In genomic region chr16:43535912-43536311, GRCm38 (mm10) we compare ENCODE assay signal across 19 mouse cellular contexts.
DNase-seq lines count a peak whose midpoint lies in the region; TF ChIP-seq lines count a peak whose summit lies in the region.
"Had no signal": no experiment of that assay in that cellular context is flagged by ENCODE, and none has a peak within 500 bp of the region (broad histone marks: within the 10 kb centered on the region; RNA-seq: fewer than 3 reads in every experiment).

No protein-coding gene starts in this region.

- H3K36me3 ChIP-seq in liver, adult 2 months (ENCODE audit: control insufficient read depth, insufficient read depth, low read length), result no peaks in the 10 kb centered on the region
- no peaks in the 10 kb centered on the region for H3K36me3 ChIP-seq in kidney, adult 2 months (ENCODE audit: control insufficient read depth, insufficient read depth, low read length)
- H3K36me3 ChIP-seq: embryonic facial prominence, embryonic 10.5 days; embryonic facial prominence, embryonic 12.5 days; forebrain, embryonic 15.5 days had no signal

- H3K27ac ChIP-seq in gastrocnemius, adult 2 months, result peak overlapping the region; percentile 40; the same call in 1 of the 2 replicates
- H3K27ac ChIP-seq in liver, adult 2 months (replicated peaks; ENCODE audit: insufficient read depth, low read depth, low read length), result no peak overlapping the region
- peak overlapping the region; percentile 48 for H3K27ac ChIP-seq in brown adipose tissue, adult 24 weeks (replicated peaks; ENCODE audit: low read depth, low read length)
- H3K27ac ChIP-seq in kidney, adult 2 months (ENCODE audit: insufficient read depth, low read depth, low read length), result no peak overlapping the region
- H3K27ac ChIP-seq: embryonic facial prominence, embryonic 10.5 days; embryonic facial prominence, embryonic 12.5 days; forebrain, embryonic 13.5 days; forebrain, embryonic 15.5 days had no signal

- 30% methylated on average over 1 of the region's 1 CpGs for WGBS in liver, adult 2 months
- 46% methylated on average over 1 of the region's 1 CpGs for WGBS in kidney, adult 2 months

- H3K4me1 ChIP-seq in liver, adult 2 months (ENCODE audit: control insufficient read depth, insufficient read depth, low read length), result peaks cover 43% of the 10 kb centered on the region
- H3K4me1 ChIP-seq in brown adipose tissue, adult 24 weeks (ENCODE audit: control insufficient read depth, insufficient read depth, insufficient read length, low read length), result peaks cover 26% of the 10 kb centered on the region
- H3K4me1 ChIP-seq in kidney, adult 2 months (ENCODE audit: control insufficient read depth, insufficient read depth, low read length), result peaks cover 4% of the 10 kb centered on the region; the same call in 1 of the 2 replicates
- H3K4me1 ChIP-seq: embryonic facial prominence, embryonic 10.5 days; embryonic facial prominence, embryonic 12.5 days had no signal

- intact Hi-C loops in gastrocnemius, adult 2 months (cut with DNase I), result loop anchor here (5.0 kb wide), 1 partner anchor 41 kb away; no protein-coding TSS in a partner anchor

- peaks cover 25% of the 10 kb centered on the region for H3K79me2 ChIP-seq in liver, adult 2 months (ENCODE audit: control insufficient read depth, insufficient read depth, low read length)

- no peak overlapping the region for H3K4me3 ChIP-seq in gastrocnemius, adult 2 months
- H3K4me3 ChIP-seq in liver, adult 2 months (ENCODE audit: insufficient read depth, low read depth, low read length), result no peak overlapping the region
- no peak overlapping the region for H3K4me3 ChIP-seq in brown adipose tissue, adult 24 weeks (ENCODE audit: insufficient read depth, low read depth, low read length)
- no peak overlapping the region for H3K4me3 ChIP-seq in kidney, adult 2 months (ENCODE audit: insufficient read depth, low read depth, low read length)
- H3K4me3 ChIP-seq: embryonic facial prominence, embryonic 10.5 days; embryonic facial prominence, embryonic 12.5 days; forebrain, embryonic 13.5 days; forebrain, embryonic 15.5 days had no signal

- H3K9ac ChIP-seq in liver, adult 2 months (ENCODE audit: low read depth, low read length), result no peak overlapping the region
- H3K9ac ChIP-seq: embryonic facial prominence, embryonic 12.5 days; forebrain, embryonic 13.5 days; forebrain, embryonic 15.5 days; forebrain, postnatal 0 days had no signal

- no peak for DNase-seq in gastrocnemius, adult 2 months
- DNase-seq in gastrocnemius, postnatal 4 days (ENCODE audit: low spot score in 2 of 2), result no peak
- DNase-seq in liver, adult 2 months (ENCODE audit: extremely low read depth, low read depth, low spot score), result peak; percentile 90
- DNase-seq in liver, result no peak
- DNase-seq in kidney, adult 2 months, result no peak
- DNase-seq: adrenal gland, adult 8-10 months; adrenal gland, postnatal 14 days; adrenal gland, postnatal 36 days; cerebellum, adult 11-12 months; cerebellum, adult 2 months; cerebellum, adult 9-10 months; cerebellum, postnatal 10 days; cerebellum, postnatal 25 days; forebrain, postnatal 0 days had no signal

- TF ChIP-seq CTCF in gastrocnemius, adult 2 months (IDR thresholded peaks at IDR 0.05), result no peak
- TF ChIP-seq CTCF in liver, adult 2 months (IDR thresholded peaks at IDR 0.05; ENCODE audit: low read depth, low read length), result no peak
- no peak for TF ChIP-seq CTCF in kidney, adult 2 months (conservative IDR thresholded peaks at IDR 0.05; ENCODE audit: insufficient read depth, insufficient read length, low read depth, low read length)

- no peaks in the 10 kb centered on the region for H3K27me3 ChIP-seq in liver, adult 2 months (ENCODE audit: control insufficient read depth, insufficient read depth, low read length)
- no peaks in the 10 kb centered on the region for H3K27me3 ChIP-seq in kidney, adult 2 months (replicated peaks; ENCODE audit: control insufficient read depth, insufficient read depth, low read length)
- H3K27me3 ChIP-seq: embryonic facial prominence, embryonic 12.5 days; forebrain, embryonic 13.5 days; forebrain, embryonic 15.5 days had no signal

- no peak for TF ChIP-seq POLR2A in liver, adult 2 months (IDR thresholded peaks at IDR 0.05; ENCODE audit: extremely low read depth, insufficient read depth, low read length)
- TF ChIP-seq POLR2A in kidney, adult 2 months (IDR thresholded peaks at IDR 0.05; ENCODE audit: low read depth, low read length), result no peak

Comparison
In these comparisons a context has a peak if more than half of its experiments do, and no peak if none do; other contexts are left out.
1. H3K27ac ChIP-seq: peak in gastrocnemius, adult 2 months (single experiment) and brown adipose tissue, adult 24 weeks (single experiment); none in liver, adult 2 months (single experiment) and kidney, adult 2 months (single experiment).